ENCODE assay signal across 8 mouse cellular contexts in the genomic region with DNA sequence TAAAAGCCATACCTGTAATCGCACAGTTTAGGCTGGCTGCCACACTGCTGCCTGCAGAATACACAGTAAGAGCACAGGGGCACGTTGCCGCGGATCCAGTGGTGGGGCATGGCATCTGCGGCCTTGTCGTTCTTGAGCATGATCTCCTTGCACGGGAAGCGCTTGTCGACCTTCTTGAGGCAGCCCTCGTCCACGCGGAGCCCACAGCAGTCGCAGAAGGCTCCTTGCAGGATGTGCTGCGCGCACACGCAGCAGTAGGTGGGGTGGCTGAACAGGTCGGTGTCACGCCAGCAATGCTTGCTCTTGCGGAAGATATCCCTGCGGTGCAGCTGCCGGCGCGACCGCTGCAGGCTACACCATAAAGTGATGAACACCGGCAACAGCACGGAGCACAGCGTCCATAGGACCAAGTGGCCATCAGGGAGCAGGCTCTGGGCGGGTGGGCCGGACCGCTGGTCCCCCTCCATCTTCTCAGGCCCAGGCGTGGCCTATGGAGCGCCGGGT. TPM values are rescaled to one million over a fixed set of nuclear protein-coding genes. Genes with fewer than 3 reads are reported as not detected.
A peak's percentile ranks its signal among the peaks of the same experiment; 100 is the strongest.
DNase-seq lines count a peak whose midpoint lies in the region; ATAC-seq and TF ChIP-seq lines count a peak whose summit lies in the region.

No protein-coding gene starts in this region.

- H3K9ac ChIP-seq in MEL (ENCODE audit: control insufficient read depth, low read depth, low read length, poor library complexity, severe bottlenecking): peak overlapping the region; percentile 76
- H3K9ac ChIP-seq in lung, embryonic 16.5 days (ENCODE audit: low read length): peak overlapping the region; percentile 84

- WGBS in kidney, adult 2 months: under 1% methylated on average over 33 of the region's 33 CpGs
- WGBS in lung, embryonic 16.5 days: under 1% methylated on average over 32 of the region's 33 CpGs

- no peak overlapping the region for H3K27ac ChIP-seq in kidney, adult 2 months (ENCODE audit: insufficient read depth, low read depth, low read length)
- H3K27ac ChIP-seq in MEL (ENCODE audit: control insufficient read depth, low read depth, low read length): peak overlapping the region; percentile 17
- H3K27ac ChIP-seq in lung, embryonic 16.5 days (ENCODE audit: low read length): peak overlapping the region; percentile 79

- H3K4me1 ChIP-seq in kidney, adult 2 months (ENCODE audit: control insufficient read depth, insufficient read depth, low read length): no peaks in the 10 kb centered on the region; the same call in 1 of the 2 replicates
- H3K4me1 ChIP-seq in MEL (ENCODE audit: control insufficient read depth in 1 of 2, insufficient read depth in 2 of 2, low read length in 2 of 2): peaks cover 5 to 8% of the 10 kb centered on the region in 2 experiments
- peaks cover 26% of the 10 kb centered on the region for H3K4me1 ChIP-seq in lung, embryonic 16.5 days (replicated peaks; ENCODE audit: control insufficient read depth, insufficient read depth, low read length)

- TF ChIP-seq CTCF in kidney, adult 2 months (conservative IDR thresholded peaks at IDR 0.05; ENCODE audit: insufficient read depth, insufficient read length, low read depth, low read length): no peak
- no peak for TF ChIP-seq CTCF in MEL (IDR thresholded peaks at IDR 0.05 in 2 of 3, conservative IDR thresholded peaks at IDR 0.05 in 1 of 3; ENCODE audit: control insufficient read depth in 1 of 3, insufficient read depth in 1 of 3, low read depth in 2 of 3, low read length in 3 of 3, poor library complexity in 1 of 3, severe bottlenecking in 1 of 3)

- DNase-seq in kidney, adult 2 months: peak; percentile 26
- no peak for DNase-seq in kidney, adult 11 months
- peak; percentile 81 for DNase-seq in MEL (ENCODE audit: low read depth, low spot score)
- peak; percentile 31 to 60 for DNase-seq in right cerebral cortex, adult 2 months (ENCODE audit: low spot score in 2 of 2)
- DNase-seq in retina, postnatal 1 day: no peak

- peak overlapping the region; percentile 67 for H3K4me3 ChIP-seq in kidney, adult 2 months (ENCODE audit: insufficient read depth, low read depth, low read length)
- H3K4me3 ChIP-seq in MEL (ENCODE audit: control insufficient read depth in 1 of 2, insufficient read depth in 1 of 2, low read depth in 2 of 2, low read length in 2 of 2): peak overlapping the region; percentile 72 to 82
- peak overlapping the region; percentile 90 for H3K4me3 ChIP-seq in lung, embryonic 16.5 days (ENCODE audit: low read length)

- TF ChIP-seq POLR2A in kidney, adult 2 months (IDR thresholded peaks at IDR 0.05; ENCODE audit: low read depth, low read length): no peak
- TF ChIP-seq POLR2A in MEL (IDR thresholded peaks at IDR 0.05; ENCODE audit: control insufficient read depth in 1 of 2, insufficient read depth in 1 of 2, low read depth in 1 of 2, low read length in 2 of 2, poor library complexity in 1 of 2): no peak

- peak overlapping the region; percentile 92 for H3K4me2 ChIP-seq in lung, embryonic 16.5 days (ENCODE audit: low read depth, low read length)

- no peaks in the 10 kb centered on the region for H3K27me3 ChIP-seq in kidney, adult 2 months (replicated peaks; ENCODE audit: control insufficient read depth, insufficient read depth, low read length)
- no peaks in the 10 kb centered on the region for H3K27me3 ChIP-seq in MEL (ENCODE audit: control insufficient read depth in 1 of 2, insufficient read depth in 2 of 2, low read length in 2 of 2)
- no peaks in the 10 kb centered on the region for H3K27me3 ChIP-seq in lung, embryonic 16.5 days (ENCODE audit: control insufficient read depth, insufficient read depth, low read depth, low read length)

- H3K36me3 ChIP-seq in kidney, adult 2 months (ENCODE audit: control insufficient read depth, insufficient read depth, low read length): no peaks in the 10 kb centered on the region
- peaks cover 3 to 24% of the 10 kb centered on the region in 2 experiments; a peak in 3 of 4 replicates for H3K36me3 ChIP-seq in MEL (ENCODE audit: control insufficient read depth in 1 of 2, insufficient read depth in 2 of 2, low read length in 2 of 2)
- H3K36me3 ChIP-seq in lung, embryonic 16.5 days (ENCODE audit: control insufficient read depth, insufficient read depth, low read length): peaks cover under 1% of the 10 kb centered on the region; the same call in 1 of the 2 replicates

- H3K9me3 ChIP-seq in MEL (replicated peaks; ENCODE audit: insufficient read depth, low read length): no peaks in the 10 kb centered on the region
- no peaks in the 10 kb centered on the region for H3K9me3 ChIP-seq in lung, embryonic 16.5 days (ENCODE audit: control insufficient read depth, low read length)

- peak; percentile 56 for ATAC-seq in erythroid progenitor cell, adult 5-6 weeks (replicated peaks; ENCODE audit: low FRiP score, poor library complexity, severe bottlenecking)
- peak; percentile 57 for ATAC-seq in inflammation-experienced regulatory T-cells, adult 6 months
- ATAC-seq in lung, embryonic 16.5 days (ENCODE audit: low read depth): peak; percentile 69

- no peak for TF ChIP-seq RAD21 in MEL (IDR thresholded peaks at IDR 0.05; ENCODE audit: low read depth, low read length)

- peaks cover 22% of the 10 kb centered on the region for H3K79me2 ChIP-seq in MEL (ENCODE audit: control insufficient read depth, insufficient read depth, low read length, poor library complexity)

- TF ChIP-seq EP300 in MEL (IDR thresholded peaks at IDR 0.05; ENCODE audit: low read depth in 1 of 2, low read length in 2 of 2): no peak

TF ChIP-seq in MEL, 35 proteins besides CTCF, POLR2A, EP300 and RAD21:
- TF ChIP-seq MYC (IDR thresholded peaks at IDR 0.05; ENCODE audit: low read depth, low read length) (peak; percentile 63; the same call in 1 of the 2 replicates), KAT2A (conservative IDR thresholded peaks at IDR 0.05; ENCODE audit: low read depth, low read length) (no peak), CHD1 (IDR thresholded peaks at IDR 0.05; ENCODE audit: low read depth, low read length) (peak; percentile 87; the same call in 1 of the 2 replicates), SIN3A (IDR thresholded peaks at IDR 0.05; ENCODE audit: low read length) (peak; percentile 65; the same call in 1 of the 2 replicates), MAX (IDR thresholded peaks at IDR 0.05; ENCODE audit: low read length) (peak; percentile 75), MXI1 (IDR thresholded peaks at IDR 0.05; ENCODE audit: low read depth, low read length) (peak; percentile 80), TBP (IDR thresholded peaks at IDR 0.05; ENCODE audit: low read depth, low read length) (0 out of 2 replicates have a peak, but pooled peaks have one; percentile 6), GATA1 (IDR thresholded peaks at IDR 0.05; ENCODE audit: low read depth, low read length) (no peak), MYB (IDR thresholded peaks at IDR 0.05; ENCODE audit: low read depth, low read length) (0 out of 2 replicates have a peak, but pooled peaks have one; percentile 19)
TF ChIP-seq in MEL: peak in this region for 7.

RNA-seq across cellular contexts. Expression of gene Dgke, which starts 6.7 kb away (rescaled TPM):
- 2.4 and 2.8 TPM in 2 replicates for polyA plus RNA-seq in kidney, adult 2 months (2012; rRNA removed)
- 4.7 and 5.2 TPM in 2 replicates for total RNA-seq in MEL (2012; rRNA removed)
- polyA plus RNA-seq in MEL (2012; ENCODE audit: insufficient read depth in 1 of 2, insufficient read length in 2 of 2, low read depth in 1 of 2, low replicate concordance in 2 of 2, missing spikeins in 1 of 2): 1 to 10 TPM in 1 of 2 experiments, not detected in 1; 6.4 TPM
- 0.72 and 0.84 TPM in 2 replicates for total RNA-seq in erythroid progenitor cell, adult 5-6 weeks (2015; ENCODE audit: low replicate concordance)
- total RNA-seq in erythroid progenitor cell, adult 5-6 weeks (2017; ENCODE audit: low replicate concordance): 1.8 and 2.2 TPM in 2 replicates
- 1 to 10 TPM; 3.8 to 7.0 (median 3.9) TPM for polyA plus RNA-seq in inflammation-experienced regulatory T-cells, adult 6 months (2017; shearing (Covaris generic))
- polyA plus RNA-seq in lung, embryonic 16.5 days (2015; fragmentation: Nextera tagmentation; extraction: Ambion mirVana): 4.5 and 5.1 TPM in 2 replicates

RNA-seq across cellular contexts. Expression of gene Gm525, which starts 13.7 kb away (rescaled TPM):
- polyA plus RNA-seq in kidney, adult 2 months (2012; rRNA removed): 0.69 and 1.6 TPM in 2 replicates
- not detected in 2 replicates for total RNA-seq in MEL (2012; rRNA removed)
- not detected for polyA plus RNA-seq in MEL (2012; ENCODE audit: insufficient read depth in 1 of 2, insufficient read length in 2 of 2, low read depth in 1 of 2, low replicate concordance in 2 of 2, missing spikeins in 1 of 2)
- not detected in 2 replicates for total RNA-seq in erythroid progenitor cell, adult 5-6 weeks (2015; ENCODE audit: low replicate concordance)
- not detected in 2 replicates for total RNA-seq in erythroid progenitor cell, adult 5-6 weeks (2017; ENCODE audit: low replicate concordance)
- not detected for polyA plus RNA-seq in inflammation-experienced regulatory T-cells, adult 6 months (2017; shearing (Covaris generic))
- polyA plus RNA-seq in lung, embryonic 16.5 days (2015; fragmentation: Nextera tagmentation; extraction: Ambion mirVana): 1.2 and 2.1 TPM in 2 replicates

Comparison
In these comparisons a context has a peak if more than half of its experiments do, and no peak if none do; other contexts are left out.
1. DNase-seq: peak in kidney, adult 2 months (single experiment), MEL (single experiment) and right cerebral cortex, adult 2 months (2 of 2); none in kidney, adult 11 months (single experiment) and retina, postnatal 1 day (single experiment).
2. Peak in every context shown above with its lines, with median percentiles within 50 percentile points of each other: H3K4me3 ChIP-seq and ATAC-seq.